Mouse (Mus musculus) Muller cell, postnatal 12 days (primary cell): ENCODE results near the gene Olfr857.
"Not testable (repeated sequence)": the region's sequence is repeated elsewhere in the genome, so short reads cannot be mapped to it uniquely, and the experiment has no call there.

Experiments used
- DNase-seq: peaks from one replicate; pipeline ENCODE4 v3.0.0-alpha.2; 2015; ENCODE audit errors: inconsistent ontology term

Olfr857 gene

DNA sequence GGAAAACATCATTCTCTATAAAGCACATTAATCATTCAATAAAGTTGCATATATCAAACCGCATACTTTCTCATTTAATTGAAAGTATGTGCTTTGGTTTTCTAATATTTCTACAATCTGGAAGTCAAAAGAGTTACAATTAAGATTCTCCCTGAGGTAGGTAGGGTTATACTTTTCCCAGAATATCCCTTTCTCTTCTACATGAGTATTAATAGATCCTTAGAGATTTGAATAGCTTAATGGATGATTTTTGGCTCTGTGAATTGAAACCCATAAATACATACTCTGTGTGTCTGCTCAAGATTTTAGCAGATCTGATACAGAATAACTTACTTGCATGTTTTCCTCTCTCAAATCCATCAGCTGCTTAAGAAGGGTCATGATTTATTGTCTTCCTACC, at the start of gene Olfr857:
TSS of gene Olfr857 (plus strand) at position 301 of the 400 bp plus-strand sequence.
- DNase-seq = no peak

GRCm38 (mm10) chr9:19690281-19690680, 19.0 kb upstream of the Olfr857 start:
- DNase-seq = no peak

DNA sequence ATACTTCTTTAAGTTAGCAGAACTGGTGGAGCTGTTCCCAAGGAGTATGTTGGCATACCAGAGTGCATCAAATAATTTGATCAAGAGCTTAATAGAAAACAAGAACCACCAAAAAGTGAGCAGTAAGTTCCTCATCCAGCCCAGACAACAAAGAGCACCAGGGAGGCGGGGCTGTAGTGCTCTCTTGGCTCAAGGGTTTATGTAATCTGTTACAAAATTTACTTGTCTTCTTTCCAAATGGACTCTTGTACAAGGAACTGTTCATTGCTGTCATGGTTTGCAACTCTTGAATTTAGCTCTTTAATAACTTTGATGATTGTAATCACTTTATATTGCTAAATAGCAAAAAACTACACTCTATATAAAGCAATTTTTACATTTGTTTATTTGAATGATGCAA, 17.8 kb upstream of the Olfr857 start:
- no peak for DNase-seq

- DNase-seq = no peak
Observed at GRCm38 (mm10) chr9:19692430-19692829, 16.8 kb upstream of the Olfr857 start.

DNA sequence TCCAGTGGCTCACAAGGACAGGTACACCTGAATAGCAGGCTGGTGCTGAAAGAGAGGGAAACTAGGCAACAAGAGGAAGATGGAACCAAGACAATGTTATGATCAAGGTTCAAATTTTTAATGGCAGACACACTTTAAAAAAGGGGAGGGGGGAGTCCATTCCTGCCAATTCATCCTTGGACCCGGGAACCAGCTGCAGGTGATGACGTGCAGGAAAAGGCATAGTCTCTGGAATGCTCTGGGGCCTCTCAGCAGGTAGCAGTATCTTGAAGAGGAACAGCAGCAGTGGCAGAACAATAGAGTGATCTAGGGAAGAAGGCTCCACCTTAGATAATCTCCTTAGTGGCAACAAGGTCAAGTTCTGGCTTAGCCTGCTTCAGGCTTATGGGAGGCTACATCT, 14.9 kb upstream of the Olfr857 start:
- not testable (repeated sequence) for DNase-seq

DNA sequence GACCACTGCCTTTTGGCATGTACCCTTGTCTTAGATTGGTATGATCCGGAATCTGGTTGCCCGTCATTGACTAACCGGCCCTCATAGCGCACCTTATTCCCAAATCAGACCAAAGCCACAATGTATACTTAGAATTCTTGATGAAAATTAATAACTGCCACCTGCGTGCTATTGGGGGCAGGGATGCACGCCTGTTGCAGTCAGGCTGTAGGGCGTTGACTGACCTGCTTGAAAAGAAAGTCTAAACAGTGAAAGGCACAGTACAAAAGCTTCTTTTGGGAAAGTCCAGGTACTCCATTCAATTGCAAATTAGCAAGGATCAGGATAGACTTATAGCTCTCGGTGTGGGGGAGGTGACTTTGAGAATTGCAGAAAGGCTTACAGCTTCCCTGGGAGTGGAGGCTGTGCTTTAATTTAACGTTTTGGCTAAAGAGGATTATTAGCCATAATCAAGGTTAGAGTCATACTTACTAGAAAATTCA, 14.3 kb upstream of the Olfr857 start:
- not testable (repeated sequence) for DNase-seq

DNA sequence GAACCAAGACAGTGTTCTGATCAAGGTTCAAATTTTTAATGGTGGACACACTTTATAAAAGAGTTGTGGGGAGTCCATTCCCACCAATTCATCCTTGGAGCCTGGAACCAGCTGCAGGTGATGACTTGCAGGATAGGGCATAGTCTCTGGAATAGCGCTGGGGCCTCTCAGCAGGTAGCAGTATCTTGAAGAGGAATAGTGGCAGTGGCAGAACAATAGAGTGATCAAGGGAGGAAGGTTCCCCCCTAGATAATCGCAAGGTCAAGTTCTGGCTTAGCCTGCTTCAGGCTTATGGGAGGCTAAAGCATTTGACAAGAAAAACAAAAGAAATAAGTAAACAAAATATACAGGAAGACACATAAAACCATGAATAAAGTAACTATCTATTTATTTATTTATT, 4.7 kb upstream of the Olfr857 start:
- not testable (repeated sequence) for DNase-seq
